Mouse (Mus musculus) erythroblast, embryonic 14.5 days (primary cell): ENCODE data around the gene Cldn3. TPM values are rescaled to one million over a fixed set of nuclear protein-coding genes. Genes with fewer than 3 reads are reported as not detected.

Source experiments
- H3K27me3 ChIP-seq: 2 replicates; pipeline ENCODE4 v1.6.1; 2012; ENCODE audit warnings: inconsistent platforms; ENCODE audit not compliant: control insufficient read depth
- H3K36me3 ChIP-seq: 2 replicates; pipeline ENCODE4 v1.6.1; 2012; ENCODE audit warnings: mild to moderate bottlenecking, inconsistent platforms; ENCODE audit not compliant: control insufficient read depth
- H3K4me1 ChIP-seq: 2 replicates; pipeline ENCODE4 v1.6.1; 2012; ENCODE audit warnings: inconsistent platforms; ENCODE audit not compliant: control insufficient read depth
- H3K4me3 ChIP-seq: replicated peaks from 2 replicates; pipeline ENCODE3; 2012; ENCODE audit warnings: moderate library complexity, mild to moderate bottlenecking, inconsistent platforms
- H3K9me3 ChIP-seq: 2 replicates; pipeline ENCODE4 v1.6.1; 2012; ENCODE audit warnings: low read length, inconsistent platforms, mixed read lengths; ENCODE audit not compliant: control insufficient read depth
- GATA1 ChIP-seq: IDR thresholded peaks from 2 replicates; pipeline ENCODE4 v1.6.1; 2012; ENCODE audit warnings: low read length, inconsistent platforms, mixed read lengths
- TAL1 ChIP-seq: IDR thresholded peaks from 3 replicates; pipeline ENCODE4 v1.6.1; 2012; ENCODE audit warnings: low read length, inconsistent platforms, mixed read lengths
- polyA plus RNA-seq: library from polyadenylated mRNA; stranded (reverse); fragments of >175 nt; gene quantifications from 2 replicates; pipeline ENCODE4 v1.2.3, GENCODE M21; 2012

Gene Cldn3
- polyA plus RNA-seq, 1 experiment = 0.04 TPM

DNA sequence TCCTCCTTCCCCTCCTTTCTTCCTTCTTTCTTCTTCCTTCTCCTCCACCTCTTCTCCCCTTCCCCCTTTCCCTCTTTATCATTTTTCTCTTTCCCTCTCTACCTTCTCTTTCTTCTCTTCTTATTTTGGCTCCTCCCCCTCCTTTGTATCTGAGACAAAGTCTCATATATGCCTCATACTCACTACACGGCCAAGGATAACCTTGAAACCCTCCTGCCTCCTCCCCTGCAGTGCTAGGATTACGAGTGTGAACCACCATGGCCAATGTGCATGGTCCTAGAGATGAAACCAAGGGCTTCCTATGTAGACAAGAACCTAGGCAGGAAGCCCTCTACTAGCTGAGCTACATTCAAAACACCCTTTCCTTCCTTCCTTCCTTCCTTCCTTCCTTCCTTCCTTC is 11.1 kb upstream of the Cldn3 start:
- Histone ChIP-seq H3K4me3 (no peak overlapping the region), H3K36me3 (no peaks in the 10 kb centered on the region), H3K9me3 (no peaks in the 10 kb centered on the region), H3K27me3 (no peaks in the 10 kb centered on the region), H3K4me1 (peaks cover 56% of the 10 kb centered on the region)
- TF ChIP-seq GATA1 (no peak), TAL1 (no peak)

DNA sequence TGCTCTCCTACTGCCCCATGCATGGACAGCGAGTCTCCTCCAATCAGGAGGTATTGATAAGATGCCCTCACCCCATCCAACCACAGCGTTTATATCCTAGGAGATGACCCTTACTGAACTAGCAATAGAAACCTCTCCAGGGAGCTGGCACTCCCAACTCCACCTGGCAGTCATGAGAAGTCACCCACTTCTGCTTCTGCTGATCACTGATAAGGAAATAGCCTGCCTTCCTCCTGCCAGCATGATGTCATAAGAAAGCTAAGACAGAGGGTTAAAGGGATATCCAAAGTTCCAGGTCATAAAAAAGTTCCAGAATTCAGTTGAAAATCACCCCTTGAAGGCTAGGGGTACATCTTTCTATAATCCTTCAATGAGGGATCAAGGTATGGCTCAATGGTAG is 9.8 kb upstream of the Cldn3 start:
- TF ChIP-seq GATA1 (no peak; the same call in 1 of the 2 replicates), TAL1 (peak; percentile 48; the same call in 1 of the 3 replicates)
- H3K4me1 ChIP-seq = peaks cover 62% of the 10 kb centered on the region
- H3K4me3 ChIP-seq = no peak overlapping the region
- no peaks in the 10 kb centered on the region for H3K9me3 ChIP-seq
- no peaks in the 10 kb centered on the region for H3K27me3 ChIP-seq
- H3K36me3 ChIP-seq = no peaks in the 10 kb centered on the region

DNA sequence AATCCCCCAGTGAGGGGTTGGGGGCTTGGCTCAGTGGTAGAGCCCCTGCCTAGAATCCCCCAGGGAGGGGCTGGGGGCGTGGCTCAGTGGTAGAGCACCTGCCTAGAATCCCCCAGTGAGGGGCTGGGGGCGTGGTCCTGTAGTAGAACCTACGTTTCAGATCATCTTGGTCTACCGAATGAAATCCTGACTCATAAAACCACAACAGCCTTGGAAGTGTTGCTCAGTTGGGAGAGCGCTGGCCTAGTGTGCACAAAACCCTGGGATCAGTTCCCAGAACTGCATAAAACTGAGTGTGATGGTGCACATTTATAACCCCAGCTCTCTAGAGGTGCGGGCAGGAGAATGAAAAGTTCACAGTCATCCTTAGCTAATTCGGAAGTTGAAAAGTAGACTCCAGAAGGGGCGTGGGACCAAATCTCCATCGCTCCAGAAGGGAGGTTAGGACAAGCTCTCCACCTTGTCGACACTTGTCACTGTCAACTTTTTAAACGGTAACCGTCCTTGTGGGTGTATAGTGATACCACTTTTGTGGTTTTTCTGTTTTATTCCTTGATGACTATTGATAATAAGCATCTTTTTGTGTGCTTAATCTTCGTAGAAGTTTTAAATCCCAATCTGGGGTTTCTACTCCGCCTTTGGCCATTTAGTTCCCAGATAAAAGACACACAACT is 9.3 kb upstream of the Cldn3 start:
- no peaks in the 10 kb centered on the region for H3K27me3 ChIP-seq
- no peaks in the 10 kb centered on the region for H3K36me3 ChIP-seq
- no peak overlapping the region for H3K4me3 ChIP-seq
- TF ChIP-seq GATA1 (no peak), TAL1 (no peak)
- peaks cover 62% of the 10 kb centered on the region for H3K4me1 ChIP-seq
- no peaks in the 10 kb centered on the region for H3K9me3 ChIP-seq

DNA sequence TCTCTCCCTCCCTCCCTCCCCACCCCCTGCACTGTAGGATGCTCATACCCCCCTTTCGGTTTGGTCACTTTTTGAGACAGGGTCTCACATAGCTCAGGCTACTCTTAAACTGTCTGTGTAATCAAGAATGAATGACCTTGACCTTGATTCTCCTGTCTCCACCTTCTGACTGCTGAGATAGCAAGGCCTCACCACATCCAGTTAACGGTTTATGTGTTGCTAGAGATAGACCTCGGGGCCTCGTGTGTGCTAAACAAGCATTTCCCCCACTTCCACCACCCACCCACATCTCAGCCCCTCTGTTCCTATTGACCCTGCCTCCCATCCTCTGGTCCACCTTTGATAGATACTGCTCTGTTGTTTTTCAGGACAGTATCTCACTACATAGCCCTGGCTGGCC is 8.2 kb upstream of the Cldn3 start:
- Histone ChIP-seq H3K27me3 (no peaks in the 10 kb centered on the region), H3K36me3 (no peaks in the 10 kb centered on the region), H3K9me3 (no peaks in the 10 kb centered on the region), H3K4me3 (no peak overlapping the region), H3K4me1 (peaks cover 57% of the 10 kb centered on the region)
- no peak for TF ChIP-seq TAL1
- no peak for TF ChIP-seq GATA1

DNA sequence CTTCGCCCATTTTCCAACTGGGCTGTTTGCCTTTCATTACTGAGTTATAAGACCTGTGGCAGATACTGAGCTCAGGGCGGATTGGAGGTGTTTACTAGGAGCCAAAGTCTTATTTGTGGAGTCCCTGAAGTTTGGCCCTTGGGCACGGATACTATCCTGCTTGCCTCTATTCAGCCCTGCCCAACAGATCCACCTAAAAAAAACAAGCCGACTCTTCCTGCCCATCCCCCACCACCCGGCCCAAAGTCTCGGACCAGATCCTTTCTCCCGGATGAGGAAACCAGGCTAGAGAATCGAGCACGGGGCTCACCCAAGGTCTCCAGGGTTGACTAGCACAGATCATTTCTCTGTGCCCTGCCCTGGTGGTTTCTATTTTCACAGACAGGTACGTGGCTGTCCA is 4.9 kb upstream of the Cldn3 start:
- peaks cover 32% of the 10 kb centered on the region for H3K4me1 ChIP-seq
- no peaks in the 10 kb centered on the region for H3K36me3 ChIP-seq
- peaks cover 2% of the 10 kb centered on the region; the same call in 1 of the 2 replicates for H3K9me3 ChIP-seq
- H3K27me3 ChIP-seq = peaks cover 26% of the 10 kb centered on the region
- H3K4me3 ChIP-seq = no peak overlapping the region
- no peak for TF ChIP-seq TAL1
- no peak for TF ChIP-seq GATA1

DNA sequence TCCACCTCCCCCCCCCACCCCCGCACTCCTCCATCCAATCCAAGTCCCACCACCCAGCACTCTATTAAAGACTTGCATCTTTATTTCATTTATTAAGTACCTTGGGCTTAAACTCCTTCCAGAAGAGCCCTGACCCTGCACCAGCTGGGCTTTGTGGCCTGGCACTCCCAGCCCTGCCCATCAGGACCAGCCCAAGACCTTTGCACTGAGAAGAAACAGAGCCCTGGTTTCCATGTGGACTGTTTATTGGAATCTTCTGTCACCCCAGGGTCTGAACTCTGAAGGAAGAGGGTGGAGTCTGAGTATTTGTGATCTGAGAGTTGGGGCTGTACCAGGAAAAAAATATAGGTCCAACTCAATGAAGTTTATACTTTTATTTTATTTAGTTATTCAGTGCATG is 2.9 kb upstream of the Cldn3 start:
- Histone ChIP-seq H3K4me1 (peaks cover 19% of the 10 kb centered on the region), H3K4me3 (no peak overlapping the region), H3K36me3 (no peaks in the 10 kb centered on the region), H3K9me3 (peaks cover 9% of the 10 kb centered on the region; the same call in 1 of the 2 replicates), H3K27me3 (peaks cover 46% of the 10 kb centered on the region)
- TF ChIP-seq GATA1 (no peak), TAL1 (no peak)

DNA sequence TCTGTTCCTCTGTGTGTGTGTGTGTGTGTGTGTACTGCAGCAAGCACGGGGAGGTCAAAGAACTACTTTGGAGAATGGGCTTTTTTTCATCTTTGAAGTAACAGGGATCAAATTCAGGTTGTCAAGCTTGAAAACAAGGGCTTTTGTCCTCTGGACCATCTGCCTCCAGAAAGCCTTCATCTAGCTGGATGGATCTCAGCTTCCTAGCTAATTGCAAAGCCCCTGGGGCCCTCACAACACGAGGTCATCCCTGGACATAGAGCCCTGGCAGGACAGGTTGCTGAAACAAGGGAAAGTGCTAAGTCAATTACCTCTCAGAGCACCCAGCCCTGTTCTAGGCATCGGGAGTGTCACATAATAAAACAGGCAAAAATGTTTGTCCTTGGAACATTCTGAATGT is 2.2 kb upstream of the Cldn3 start:
- TF ChIP-seq TAL1 (no peak), GATA1 (no peak)
- no peak overlapping the region for H3K4me3 ChIP-seq
- peaks cover 53% of the 10 kb centered on the region for H3K27me3 ChIP-seq
- H3K4me1 ChIP-seq = peaks cover 19% of the 10 kb centered on the region
- no peaks in the 10 kb centered on the region for H3K36me3 ChIP-seq
- peaks cover 9% of the 10 kb centered on the region; the same call in 1 of the 2 replicates for H3K9me3 ChIP-seq

DNA sequence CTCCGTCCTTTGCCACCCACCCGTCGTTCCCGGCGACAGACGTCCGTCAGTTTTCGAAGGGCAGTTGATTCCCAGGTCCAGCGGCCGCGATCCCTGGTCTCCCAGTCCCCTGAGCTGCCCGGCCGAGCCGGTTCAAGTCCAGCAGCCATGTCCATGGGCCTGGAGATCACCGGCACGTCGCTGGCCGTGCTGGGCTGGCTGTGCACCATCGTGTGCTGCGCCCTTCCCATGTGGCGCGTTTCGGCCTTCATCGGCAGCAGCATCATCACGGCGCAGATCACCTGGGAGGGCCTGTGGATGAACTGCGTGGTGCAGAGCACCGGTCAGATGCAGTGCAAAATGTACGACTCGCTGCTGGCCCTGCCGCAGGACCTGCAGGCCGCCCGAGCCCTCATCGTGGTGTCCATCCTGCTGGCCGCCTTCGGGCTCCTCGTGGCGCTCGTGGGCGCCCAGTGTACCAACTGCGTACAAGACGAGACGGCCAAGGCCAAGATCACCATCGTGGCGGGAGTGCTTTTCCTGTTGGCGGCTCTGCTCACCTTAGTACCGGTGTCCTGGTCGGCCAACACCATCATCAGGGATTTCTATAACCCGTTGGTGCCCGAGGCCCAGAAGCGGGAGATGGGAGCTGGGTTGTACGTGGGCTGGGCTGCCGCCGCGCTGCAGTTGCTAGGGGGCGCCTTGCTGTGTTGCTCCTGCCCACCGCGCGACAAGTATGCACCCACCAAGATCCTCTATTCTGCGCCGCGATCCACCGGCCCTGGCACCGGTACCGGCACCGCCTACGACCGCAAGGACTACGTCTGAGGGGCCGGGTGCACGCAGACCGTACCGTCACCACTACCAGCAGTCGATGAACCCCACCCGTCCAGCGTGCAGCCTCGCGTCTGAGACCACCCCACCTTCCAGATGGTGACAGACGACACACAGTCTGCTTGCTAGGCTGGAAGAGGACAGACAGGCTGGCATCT is 569 bp downstream of the Cldn3 start:
- Histone ChIP-seq H3K36me3 (no peaks in the 10 kb centered on the region), H3K9me3 (peaks cover 9% of the 10 kb centered on the region; the same call in 1 of the 2 replicates), H3K27me3 (peaks cover 71% of the 10 kb centered on the region), H3K4me1 (peaks cover 13% of the 10 kb centered on the region), H3K4me3 (no peak overlapping the region)
- TF ChIP-seq GATA1 = no peak
- TF ChIP-seq TAL1 = no peak

DNA sequence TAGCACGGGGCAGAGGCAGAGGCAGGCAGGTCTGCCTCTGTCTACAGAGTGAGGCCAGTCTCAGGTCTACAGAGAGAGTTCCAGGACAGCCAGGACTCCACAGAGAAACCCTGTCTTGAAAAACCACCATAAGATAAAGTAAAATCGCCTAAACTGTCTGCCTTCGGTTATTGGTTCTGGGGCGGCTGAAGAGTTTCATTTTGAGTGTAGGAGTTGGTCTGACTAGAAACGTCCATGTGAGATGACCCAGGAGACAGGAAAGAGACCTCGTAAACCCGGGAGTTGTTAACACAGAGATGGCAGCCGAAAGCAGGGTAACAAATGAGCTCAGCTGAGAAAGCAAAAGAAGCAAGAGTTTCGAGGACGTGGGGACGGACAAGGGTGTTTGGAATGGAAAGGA is 3.2 kb downstream of the Cldn3 start:
- no peak for TF ChIP-seq GATA1
- no peak for TF ChIP-seq TAL1
- no peak overlapping the region for H3K4me3 ChIP-seq
- H3K9me3 ChIP-seq = peaks cover 9% of the 10 kb centered on the region; the same call in 1 of the 2 replicates
- H3K27me3 ChIP-seq = peaks cover 64% of the 10 kb centered on the region
- H3K36me3 ChIP-seq = no peaks in the 10 kb centered on the region
- peaks cover 13% of the 10 kb centered on the region for H3K4me1 ChIP-seq
